In the genomic region with DNA sequence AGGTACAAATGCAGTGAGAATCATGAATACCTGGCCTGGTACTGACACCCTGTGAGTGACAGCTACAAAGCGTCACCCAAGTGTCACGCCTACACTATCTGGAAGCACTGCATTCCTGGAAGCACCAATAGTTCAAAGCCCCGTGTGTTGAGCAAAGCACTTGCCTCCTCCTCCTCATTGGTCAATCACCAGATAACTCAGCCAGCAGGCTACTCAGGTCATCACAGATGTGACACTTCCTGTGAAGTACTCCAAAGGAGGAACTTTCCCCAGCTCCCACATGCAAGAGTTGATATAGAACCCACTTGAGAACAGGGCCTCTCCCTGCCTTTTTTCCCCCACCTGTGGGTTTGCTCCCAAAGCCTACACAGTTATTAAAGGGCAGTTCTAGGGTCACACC, we compare ENCODE assay signal across 8 mouse cellular contexts. TPM values are rescaled to one million over a fixed set of nuclear protein-coding genes. Genes with fewer than 3 reads are reported as not detected.
DNase-seq lines count a peak whose midpoint lies in the region; ATAC-seq and TF ChIP-seq lines count a peak whose summit lies in the region.
"Had no signal": no experiment of that assay in that cellular context is flagged by ENCODE, and none has a peak within 500 bp of the region (broad histone marks: within the 10 kb centered on the region; RNA-seq: fewer than 3 reads in every experiment).

No protein-coding gene starts in this region.

- no peak for ATAC-seq in G1E (ENCODE audit: extremely low read depth, insufficient number of reproducible peaks, low FRiP score, poor library complexity, severe bottlenecking)
- no peak for ATAC-seq in hindbrain, embryonic 14.5 days (ENCODE audit: low FRiP score)
- ATAC-seq in megakaryocyte progenitor cell, adult 5-6 weeks (replicated peaks; ENCODE audit: poor library complexity): peak; percentile 33

- TF ChIP-seq EP300 in CH12.LX (IDR thresholded peaks at IDR 0.05; ENCODE audit: low read length): no peak

- H3K79me2 ChIP-seq in CH12.LX (replicated peaks; ENCODE audit: control insufficient read depth, extremely low read depth, insufficient read depth, poor library complexity, severe bottlenecking): peaks cover 48% of the 10 kb centered on the region

- in situ Hi-C loops in CH12.LX (cut with MboI; ENCODE audit: low pct_ligation_motif_present, low pct_unique_long_range_greater_than_20kb, low sequenced_read_pairs): no loop called here

- no peak for TF ChIP-seq RAD21 in CH12.LX (IDR thresholded peaks at IDR 0.05; ENCODE audit: low read depth, low read length)

- H3K4me3 ChIP-seq in CH12.LX (replicated peaks in 1 of 3; ENCODE audit: low read depth in 2 of 3, low read length in 2 of 3, poor library complexity in 1 of 3) (peak overlapping the region; percentile 81 to 93 (median 91)), G1E (ENCODE audit: low read depth, low read length) (peak overlapping the region; percentile 97)
- H3K4me3 ChIP-seq in hindbrain, embryonic 14.5 days (replicated peaks; ENCODE audit: low read length): no peak overlapping the region

- peak overlapping the region; percentile 79 for H3K4me2 ChIP-seq in CH12.LX (ENCODE audit: insufficient read depth, low read depth, poor library complexity, severe bottlenecking)
- H3K4me2 ChIP-seq in hindbrain, embryonic 14.5 days (replicated peaks): peak overlapping the region; percentile 73

- peak overlapping the region; percentile 78; the same call in 1 of the 2 replicates for H3K9ac ChIP-seq in CH12.LX (ENCODE audit: insufficient read depth, low read depth)
- no peak overlapping the region for H3K9ac ChIP-seq in hindbrain, embryonic 14.5 days

- no peak for TF ChIP-seq CTCF in CH12.LX (conservative IDR thresholded peaks at IDR 0.05 in 1 of 2, IDR thresholded peaks at IDR 0.05 in 1 of 2; ENCODE audit: low read depth in 2 of 2, low read length in 2 of 2)
- no peak for TF ChIP-seq CTCF in G1E (IDR thresholded peaks at IDR 0.05; ENCODE audit: low read depth, low read length)

- H3K9me3 ChIP-seq in CH12.LX (replicated peaks; ENCODE audit: low read length) (no peaks in the 10 kb centered on the region), G1E (replicated peaks) (no peaks in the 10 kb centered on the region)
- no peaks in the 10 kb centered on the region for H3K9me3 ChIP-seq in hindbrain, embryonic 14.5 days (ENCODE audit: control insufficient read depth, low read length)

- H3K27me3 ChIP-seq in CH12.LX (replicated peaks): no peaks in the 10 kb centered on the region
- H3K27me3 ChIP-seq in G1E (ENCODE audit: insufficient read depth, low read length): no peaks in the 10 kb centered on the region
- H3K27me3 ChIP-seq in hindbrain, embryonic 14.5 days (ENCODE audit: control insufficient read depth, insufficient read depth, low read length): no peaks in the 10 kb centered on the region

- DNase-seq in CH12.LX (ENCODE audit: extremely low read depth) (peak; percentile 33), G1E (ENCODE audit: low spot score) (no peak)
- DNase-seq in hindbrain, embryonic 14.5 days (ENCODE audit: low spot score): no peak
- DNase-seq in frontal cortex, adult 2 months (ENCODE audit: extremely low spot score in 1 of 2, low spot score in 1 of 2): no peak
- no peak for DNase-seq in embryo, embryonic 10 days (ENCODE audit: low spot score)
- no peak for DNase-seq in adrenal gland, adult (ENCODE audit: inconsistent age in 2 of 2, low spot score in 1 of 2)
- DNase-seq: kidney, postnatal 4 days had no signal

- H3K4me1 ChIP-seq in CH12.LX (ENCODE audit: control insufficient read depth in 1 of 2, insufficient read depth in 2 of 2): peaks cover 4 to 40% of the 10 kb centered on the region in 2 experiments
- H3K4me1 ChIP-seq in G1E (ENCODE audit: insufficient read depth, low read depth, low read length): peaks cover 65% of the 10 kb centered on the region
- H3K4me1 ChIP-seq in hindbrain, embryonic 14.5 days (replicated peaks; ENCODE audit: control insufficient read depth, insufficient read depth, low read length): peaks cover 22% of the 10 kb centered on the region

- dilution Hi-C loops in CH12.LX (cut with MboI; ENCODE audit: extremely low pct_ligation_motif_present, extremely low pct_unique_long_range_greater_than_20kb, low sequenced_read_pairs): no loop called here

- peaks cover 40 to 48% of the 10 kb centered on the region in 2 experiments for H3K36me3 ChIP-seq in CH12.LX (replicated peaks in 1 of 2; ENCODE audit: control insufficient read depth in 1 of 2, insufficient read depth in 1 of 2, low read length in 1 of 2)
- H3K36me3 ChIP-seq in G1E (replicated peaks): peaks cover 63% of the 10 kb centered on the region
- peaks cover 53% of the 10 kb centered on the region for H3K36me3 ChIP-seq in hindbrain, embryonic 14.5 days (replicated peaks; ENCODE audit: control insufficient read depth, insufficient read depth)

- TF ChIP-seq POLR2A in CH12.LX (IDR thresholded peaks at IDR 0.05; ENCODE audit: low read depth, low read length): no peak

- H3K27ac ChIP-seq in CH12.LX (ENCODE audit: insufficient read depth, low read depth): no peak overlapping the region
- no peak overlapping the region for H3K27ac ChIP-seq in hindbrain, embryonic 14.5 days

- WGBS in hindbrain, embryonic 14.5 days: 82% methylated on average over 3 of the region's 3 CpGs

TF ChIP-seq in CH12.LX, 34 proteins besides CTCF, POLR2A, EP300 and RAD21:
- TF ChIP-seq TBP (conservative IDR thresholded peaks at IDR 0.05; ENCODE audit: low read depth, low read length) (no peak), JUN (IDR thresholded peaks at IDR 0.05; ENCODE audit: insufficient read depth, low read depth, low read length) (no peak), POLR2AphosphoS2 (IDR thresholded peaks at IDR 0.05; ENCODE audit: low read depth, low read length) (no peak)

RNA-seq across cellular contexts. Expression of a gene that starts 1.9 kb away (rescaled TPM):
- total RNA-seq in CH12.LX (2012; rRNA removed) (531 and 594 TPM in 2 replicates), CH12.LX (2014; rRNA removed) (453 and 486 TPM in 2 replicates), G1E (2014; fragmentation: Nextera tagmentation) (268 and 289 TPM in 2 replicates), G1E (2017) (411 and 414 TPM in 2 replicates)
- polyA plus RNA-seq in CH12.LX (2012; ENCODE audit: insufficient read length, low read depth) (644 and 662 TPM in 2 replicates), G1E (2012) (516 and 719 TPM in 2 replicates)
- polyA plus RNA-seq in hindbrain, embryonic 14.5 days (2014; fragmentation: Nextera tagmentation; extraction: Ambion mirVana): 295 and 326 TPM in 2 replicates
- 669 and 748 TPM in 2 replicates for total RNA-seq in megakaryocyte progenitor cell, adult 5-6 weeks (2015)
- total RNA-seq in megakaryocyte progenitor cell, adult 5-6 weeks (2017): 1,254 and 1,320 TPM in 2 replicates
- 103 and 109 TPM in 2 replicates for polyA plus RNA-seq in frontal cortex, adult 2 months (2012; rRNA removed)

RNA-seq across cellular contexts. Expression of a gene that starts 10.3 kb away (rescaled TPM):
- 417 and 467 TPM in 2 replicates for total RNA-seq in CH12.LX (2012; rRNA removed)
- total RNA-seq in CH12.LX (2014; rRNA removed): 126 and 172 TPM in 2 replicates
- 957 and 958 TPM in 2 replicates for polyA plus RNA-seq in CH12.LX (2012; ENCODE audit: insufficient read length, low read depth)
- total RNA-seq in G1E (2014; fragmentation: Nextera tagmentation): 354 and 381 TPM in 2 replicates
- 155 and 158 TPM in 2 replicates for total RNA-seq in G1E (2017)
- 1,000 and 1,072 TPM in 2 replicates for polyA plus RNA-seq in G1E (2012)
- 435 and 490 TPM in 2 replicates for polyA plus RNA-seq in hindbrain, embryonic 14.5 days (2014; fragmentation: Nextera tagmentation; extraction: Ambion mirVana)
- total RNA-seq in megakaryocyte progenitor cell, adult 5-6 weeks (2015): 401 and 420 TPM in 2 replicates
- total RNA-seq in megakaryocyte progenitor cell, adult 5-6 weeks (2017): 177 and 193 TPM in 2 replicates
- 408 and 428 TPM in 2 replicates for polyA plus RNA-seq in frontal cortex, adult 2 months (2012; rRNA removed)

RNA-seq across cellular contexts. Expression of a gene that starts 20.2 kb away (rescaled TPM):
- not detected in 2 replicates for total RNA-seq in CH12.LX (2012; rRNA removed)
- not detected in 2 replicates for total RNA-seq in CH12.LX (2014; rRNA removed)
- not detected in 2 replicates for polyA plus RNA-seq in CH12.LX (2012; ENCODE audit: insufficient read length, low read depth)
- not detected in 2 replicates for total RNA-seq in G1E (2014; fragmentation: Nextera tagmentation)
- not detected in 2 replicates for total RNA-seq in G1E (2017)
- not detected in 2 replicates for polyA plus RNA-seq in G1E (2012)
- polyA plus RNA-seq in hindbrain, embryonic 14.5 days (2014; fragmentation: Nextera tagmentation; extraction: Ambion mirVana): 0.29 TPM in 1 of 2 replicates, not detected in the other
- total RNA-seq in megakaryocyte progenitor cell, adult 5-6 weeks (2015): not detected in 2 replicates
- total RNA-seq in megakaryocyte progenitor cell, adult 5-6 weeks (2017): 1.3 TPM in 1 of 2 replicates, not detected in the other
- polyA plus RNA-seq in frontal cortex, adult 2 months (2012; rRNA removed): not detected in 2 replicates

RNA-seq across cellular contexts. Expression of a gene that starts 21.6 kb away (rescaled TPM):
- total RNA-seq in CH12.LX (2012; rRNA removed): 25.8 and 39.6 TPM in 2 replicates
- total RNA-seq in CH12.LX (2014; rRNA removed): 37.6 and 46.2 TPM in 2 replicates
- polyA plus RNA-seq in CH12.LX (2012; ENCODE audit: insufficient read length, low read depth): 60.2 and 66.5 TPM in 2 replicates
- total RNA-seq in G1E (2014; fragmentation: Nextera tagmentation): 53.8 and 64.3 TPM in 2 replicates
- total RNA-seq in G1E (2017): 19.2 and 20.9 TPM in 2 replicates
- polyA plus RNA-seq in G1E (2012): 176 and 205 TPM in 2 replicates
- 248 and 261 TPM in 2 replicates for polyA plus RNA-seq in hindbrain, embryonic 14.5 days (2014; fragmentation: Nextera tagmentation; extraction: Ambion mirVana)
- total RNA-seq in megakaryocyte progenitor cell, adult 5-6 weeks (2015): 71.6 and 75.3 TPM in 2 replicates
- total RNA-seq in megakaryocyte progenitor cell, adult 5-6 weeks (2017): 24.2 and 25.8 TPM in 2 replicates
- 153 and 174 TPM in 2 replicates for polyA plus RNA-seq in frontal cortex, adult 2 months (2012; rRNA removed)

RNA-seq across cellular contexts. Expression of a gene that starts 27.0 kb away (rescaled TPM):
- total RNA-seq in CH12.LX (2012; rRNA removed) (582 and 793 TPM in 2 replicates), CH12.LX (2014; rRNA removed) (358 and 361 TPM in 2 replicates), G1E (2014; fragmentation: Nextera tagmentation) (89.8 and 122 TPM in 2 replicates), G1E (2017) (270 and 280 TPM in 2 replicates)
- polyA plus RNA-seq in CH12.LX (2012; ENCODE audit: insufficient read length, low read depth) (444 and 451 TPM in 2 replicates), G1E (2012) (505 and 623 TPM in 2 replicates)
- 237 and 252 TPM in 2 replicates for polyA plus RNA-seq in hindbrain, embryonic 14.5 days (2014; fragmentation: Nextera tagmentation; extraction: Ambion mirVana)
- total RNA-seq in megakaryocyte progenitor cell, adult 5-6 weeks (2015): 197 and 227 TPM in 2 replicates
- total RNA-seq in megakaryocyte progenitor cell, adult 5-6 weeks (2017): 266 and 298 TPM in 2 replicates
- 46.3 and 53.0 TPM in 2 replicates for polyA plus RNA-seq in frontal cortex, adult 2 months (2012; rRNA removed)
